Mouse (Mus musculus) brain, embryonic 14.5 days (tissue): ENCODE data around the gene Lipi.

ENCODE experiments used
- CTCF ChIP-seq: fragments of 200-500 bp; IDR thresholded peaks from 2 replicates; pipeline ENCODE4 v1.5.1; 2012; ENCODE audit warnings: inconsistent platforms, mild to moderate bottlenecking, moderate library complexity, borderline replicate concordance; ENCODE audit not compliant: insufficient read depth, insufficient read length; ENCODE audit errors: extremely low read depth
- POLR2A ChIP-seq: fragments of 200-500 bp; IDR thresholded peaks from 2 replicates; pipeline ENCODE4 v1.6.1; 2012; ENCODE audit warnings: mild to moderate bottlenecking, inconsistent platforms, borderline replicate concordance; ENCODE audit not compliant: poor library complexity, insufficient read depth, insufficient read length, severe bottlenecking; ENCODE audit errors: extremely low read depth

- TF ChIP-seq CTCF (no peak), POLR2A (no peak)
Measured at GRCm38 (mm10) chr16:75606415-75606814, 20.6 kb upstream of the Lipi start.
